Mouse (Mus musculus) kidney, postnatal 0 days (tissue): ENCODE measurements around the gene Igfals. TPM values are rescaled to one million over a fixed set of nuclear protein-coding genes. Genes with fewer than 3 reads are reported as not detected.

Source experiments
- ATAC-seq: fragments of 200-750 bp; cut with Nextera tagmentation; replicated peaks from 2 replicates; pipeline ENCODE4 v1.8.0; 2017; ENCODE audit warnings: low read depth, moderate number of reproducible peaks, moderate TSS enrichment, moderate library complexity; ENCODE audit not compliant: low FRiP score
- DNase-seq: peaks from one replicate; pipeline ENCODE4 v3.0.0-alpha.2; 2016; ENCODE audit warnings: low spot score
- H3K27ac ChIP-seq: fragments of 300-500 bp; sonication (generic); 2 replicates; pipeline ENCODE4 v1.5.1; 2014; ENCODE audit warnings: mild to moderate bottlenecking
- H3K27me3 ChIP-seq: fragments of 300-500 bp; sonication (generic); 2 replicates; pipeline ENCODE4 v1.6.1; 2014; ENCODE audit warnings: low read length, mixed read lengths; ENCODE audit not compliant: insufficient read depth
- H3K36me3 ChIP-seq: fragments of 300-500 bp; sonication (generic); 2 replicates; pipeline ENCODE4 v1.6.1; 2014; ENCODE audit warnings: low read length, mixed read lengths; ENCODE audit not compliant: insufficient read depth
- H3K4me1 ChIP-seq: fragments of 300-500 bp; sonication (generic); replicated peaks from 2 replicates; pipeline ENCODE4 v1.6.1; 2014; ENCODE audit warnings: antibody characterized with exemption, low read length, mixed read lengths; ENCODE audit not compliant: insufficient read depth
- H3K4me2 ChIP-seq: fragments of 300-500 bp; sonication (generic); 2 replicates; pipeline ENCODE4 v1.6.1; 2014; ENCODE audit warnings: mild to moderate bottlenecking, low read length, moderate library complexity, mixed read lengths
- H3K4me3 ChIP-seq: fragments of 300-500 bp; sonication (generic); replicated peaks from 2 replicates; pipeline ENCODE4 v1.5.1; 2014; ENCODE audit warnings: low read depth, low read length
- H3K9ac ChIP-seq: fragments of 300-500 bp; sonication (generic); 2 replicates; pipeline ENCODE4 v1.6.1; 2014; ENCODE audit warnings: low read depth, low read length
- H3K9me3 ChIP-seq: fragments of 300-500 bp; sonication (generic); replicated peaks from 2 replicates; pipeline ENCODE4 v1.6.1; 2016; ENCODE audit warnings: low read length, inconsistent platforms, mixed read lengths
- CTCF ChIP-seq: IDR thresholded peaks from 2 replicates; pipeline ENCODE4 v1.5.1; 2016; ENCODE audit warnings: antibody characterized with exemption, low read depth, mild to moderate bottlenecking, moderate library complexity
- WGBS: fragments of 180-500 bp; shearing (Covaris S2); extraction: QIAGEN DNeasy Blood & Tissue Kit; methylation state at CpG from one replicate; pipeline ENCODE4 v1.1.7; 2014; 5-methylcytosine and 5-hydroxymethylcytosine counted together
- polyA plus RNA-seq: library from polyadenylated mRNA; unstranded; fragments of >200 nt; fragmentation: Nextera tagmentation; extraction: Ambion mirVana; gene quantifications from 2 replicates; pipeline ENCODE4 v1.2.1, GENCODE M21; 2015

Igfals gene
- polyA plus RNA-seq, 1 experiment from 2014 or later = 8.2 TPM

- Histone ChIP-seq H3K9ac (no peak overlapping the region), H3K27ac (no peak overlapping the region), H3K27me3 (no peaks in the 10 kb centered on the region), H3K4me2 (no peak overlapping the region), H3K9me3 (no peaks in the 10 kb centered on the region), H3K36me3 (peaks cover 75% of the 10 kb centered on the region), H3K4me3 (no peak overlapping the region), H3K4me1 (no peaks in the 10 kb centered on the region)
- WGBS = 91% methylated on average over 1 of the region's 1 CpGs
- TF ChIP-seq CTCF = no peak
- DNase-seq (no peak), ATAC-seq (no peak)
Measured at GRCm38 (mm10) chr17:24923246-24923645, 57.4 kb downstream of the Igfals start.

- DNase-seq (no peak), ATAC-seq (no peak)
- Histone ChIP-seq H3K4me1 (peaks cover 3% of the 10 kb centered on the region; the same call in 1 of the 2 replicates), H3K9me3 (no peaks in the 10 kb centered on the region), H3K4me2 (no peak overlapping the region), H3K27ac (no peak overlapping the region), H3K27me3 (no peaks in the 10 kb centered on the region), H3K36me3 (peaks cover 29% of the 10 kb centered on the region; the same call in 1 of the 2 replicates), H3K9ac (no peak overlapping the region), H3K4me3 (no peak overlapping the region)
- 71% methylated on average over 1 of the region's 1 CpGs for WGBS
- no peak for TF ChIP-seq CTCF
Measured at GRCm38 (mm10) chr17:24929506-24929905, 63.7 kb downstream of the Igfals start.

Other genes starting within 250 kb of the Igfals start
- gene Tsc2, start 233.4 kb upstream of the Igfals start, polyA plus RNA-seq = 36.4 and 42.4 TPM in 2 replicates
- 13.4 and 14.9 TPM in 2 replicates for gene Nthl1, start 233.3 kb upstream of the Igfals start, polyA plus RNA-seq
- gene Slc9a3r2, start 215.7 kb upstream of the Igfals start, polyA plus RNA-seq = 141 and 145 TPM in 2 replicates
- gene Npw, start 207.5 kb upstream of the Igfals start, polyA plus RNA-seq = 0.32 and 0.38 TPM in 2 replicates
- 17.5 and 18.1 TPM in 2 replicates for gene Zfp598, start 196.3 kb upstream of the Igfals start, polyA plus RNA-seq
- 1.4 and 1.7 TPM in 2 replicates for gene Syngr3, start 176.0 kb upstream of the Igfals start, polyA plus RNA-seq
- 43.3 and 47.6 TPM in 2 replicates for gene Gfer, start 169.8 kb upstream of the Igfals start, polyA plus RNA-seq
- 2.6 and 2.7 TPM in 2 replicates for gene Noxo1, start 169.8 kb upstream of the Igfals start, polyA plus RNA-seq
- 50.5 and 57.3 TPM in 2 replicates for gene Tbl3, start 158.3 kb upstream of the Igfals start, polyA plus RNA-seq
- not detected in 2 replicates for gene Rnf151, start 147.9 kb upstream of the Igfals start, polyA plus RNA-seq
- gene Rps2, start 147.9 kb upstream of the Igfals start, polyA plus RNA-seq = 1,452 and 1,460 TPM in 2 replicates
- 417 and 419 TPM in 2 replicates for gene Ndufb10, start 141.5 kb upstream of the Igfals start, polyA plus RNA-seq
- 0.36 and 0.38 TPM in 2 replicates for gene Rpl3l, start 138.2 kb upstream of the Igfals start, polyA plus RNA-seq
- gene Msrb1, start 129.4 kb upstream of the Igfals start, polyA plus RNA-seq = 45.8 and 48.6 TPM in 2 replicates
- gene Hs3st6, start 113.0 kb upstream of the Igfals start, polyA plus RNA-seq = 33.0 and 38.6 TPM in 2 replicates
- gene Meiob, start 61.7 kb upstream of the Igfals start, polyA plus RNA-seq = 0.23 and 0.47 TPM in 2 replicates
- 99.7 and 101 TPM in 2 replicates for gene Hagh, start 25.9 kb upstream of the Igfals start, polyA plus RNA-seq
- 88.0 and 90.7 TPM in 2 replicates for gene Fahd1, start 15.6 kb upstream of the Igfals start, polyA plus RNA-seq
- 55.9 and 57.5 TPM in 2 replicates for gene Nubp2, start 20.4 kb downstream of the Igfals start, polyA plus RNA-seq
- 53.4 and 55.9 TPM in 2 replicates for gene Spsb3, start 20.6 kb downstream of the Igfals start, polyA plus RNA-seq
- gene Eme2, start 29.1 kb downstream of the Igfals start, polyA plus RNA-seq = 29.5 and 29.6 TPM in 2 replicates
- gene Mrps34, start 29.1 kb downstream of the Igfals start, polyA plus RNA-seq = 141 TPM in 2 replicates
- gene Nme3, start 30.5 kb downstream of the Igfals start, polyA plus RNA-seq = 87.1 and 93.1 TPM in 2 replicates
- 12.7 and 13.7 TPM in 2 replicates for gene Mapk8ip3, start 71.0 kb downstream of the Igfals start, polyA plus RNA-seq
- 95.0 and 108 TPM in 2 replicates for gene Jpt2, start 94.7 kb downstream of the Igfals start, polyA plus RNA-seq
- gene Cramp1l, start 149.8 kb downstream of the Igfals start, polyA plus RNA-seq = 3.4 and 4.5 TPM in 2 replicates
- 10.1 and 10.9 TPM in 2 replicates for gene Ift140, start 150.1 kb downstream of the Igfals start, polyA plus RNA-seq
- gene Tmem204, start 217.6 kb downstream of the Igfals start, polyA plus RNA-seq = 54.5 and 59.9 TPM in 2 replicates
- 24.2 and 24.7 TPM in 2 replicates for gene Telo2, start 250.0 kb downstream of the Igfals start, polyA plus RNA-seq